In the genomic region with DNA sequence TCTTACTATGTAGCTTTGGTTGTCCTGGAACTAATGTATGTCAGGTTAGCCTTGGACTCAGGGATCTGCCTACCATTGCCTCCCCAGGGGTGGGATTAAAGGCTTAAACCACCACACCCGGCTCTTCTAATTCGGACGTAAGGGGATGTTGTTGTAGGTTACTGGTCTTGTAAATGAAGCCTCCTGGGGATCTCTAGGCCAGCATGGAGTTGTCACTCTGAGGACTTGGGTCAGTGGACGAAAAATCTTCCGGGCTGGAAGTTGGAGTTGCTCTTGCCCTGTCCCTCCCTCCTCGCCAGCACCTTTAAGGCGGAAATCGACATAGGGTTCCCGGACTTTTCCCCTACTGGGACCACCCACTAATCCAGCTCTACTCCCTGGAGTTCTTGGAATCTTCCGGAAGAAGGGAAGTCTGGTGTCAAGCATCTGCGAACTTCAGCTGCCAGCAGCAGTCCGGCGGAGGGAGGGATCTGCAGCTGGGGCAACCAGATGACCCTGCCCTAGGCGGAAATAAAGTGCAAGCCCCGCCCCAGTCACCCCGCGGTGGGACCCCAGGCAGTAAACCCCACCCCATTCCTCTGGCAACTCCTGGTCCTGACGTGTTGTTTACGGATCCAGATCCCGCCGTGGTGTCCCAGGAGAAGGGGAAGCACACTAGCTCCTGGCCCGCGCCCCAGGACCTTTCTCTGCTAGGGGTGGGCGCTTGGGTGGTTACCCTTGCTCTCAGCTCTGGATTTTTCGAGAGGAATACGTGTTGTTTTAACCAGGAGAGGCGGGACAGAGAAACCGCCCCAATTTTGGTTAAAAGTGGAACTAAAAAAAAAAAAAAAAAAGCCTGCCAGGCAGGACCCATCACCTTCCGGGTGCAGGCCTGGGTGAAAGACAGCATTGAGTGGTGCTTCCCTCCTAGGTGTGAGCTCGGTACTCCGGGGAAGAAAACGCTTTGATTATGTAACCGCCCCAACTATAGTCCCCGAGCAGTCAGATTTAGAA, we compare ENCODE assay signal across 8 mouse cellular contexts. TPM values are rescaled to one million over a fixed set of nuclear protein-coding genes. Genes with fewer than 3 reads are reported as not detected.
DNase-seq lines count a peak whose midpoint lies in the region; ATAC-seq and TF ChIP-seq lines count a peak whose summit lies in the region.

No protein-coding gene starts in this region.

- peak overlapping the region; percentile 80 for H3K4me2 ChIP-seq in forebrain, embryonic 11.5 days (ENCODE audit: low read depth, low read length, severe bottlenecking)
- H3K4me2 ChIP-seq in heart, postnatal 0 days (ENCODE audit: low read depth, low read length): peak overlapping the region; percentile 68
- peak overlapping the region; percentile 67 for H3K4me2 ChIP-seq in neural tube, embryonic 13.5 days

- no peaks in the 10 kb centered on the region for H3K27me3 ChIP-seq in forebrain, embryonic 11.5 days (ENCODE audit: control insufficient read depth, insufficient read depth, low read length)
- H3K27me3 ChIP-seq in heart, postnatal 0 days (ENCODE audit: control insufficient read depth, insufficient read depth, low read length): no peaks in the 10 kb centered on the region
- H3K27me3 ChIP-seq in neural tube, embryonic 13.5 days: no peaks in the 10 kb centered on the region

- H3K27ac ChIP-seq in forebrain, embryonic 11.5 days (ENCODE audit: low read depth, low read length): no peak overlapping the region
- H3K27ac ChIP-seq in heart, postnatal 0 days (ENCODE audit: low read depth): peak overlapping the region; percentile 96
- H3K27ac ChIP-seq in neural tube, embryonic 13.5 days (replicated peaks): peak overlapping the region; percentile 62

- TF ChIP-seq EP300 in heart, postnatal 0 days (IDR thresholded peaks at IDR 0.05; ENCODE audit: low read depth): peak; percentile 48; the same call in 1 of the 2 replicates

- no peaks in the 10 kb centered on the region for H3K36me3 ChIP-seq in forebrain, embryonic 11.5 days (ENCODE audit: control insufficient read depth, insufficient read depth, low read length)
- H3K36me3 ChIP-seq in heart, postnatal 0 days (replicated peaks; ENCODE audit: control insufficient read depth, insufficient read depth, low read length): no peaks in the 10 kb centered on the region
- no peaks in the 10 kb centered on the region for H3K36me3 ChIP-seq in neural tube, embryonic 13.5 days

- peaks cover 2% of the 10 kb centered on the region for H3K4me1 ChIP-seq in forebrain, embryonic 11.5 days (replicated peaks; ENCODE audit: control insufficient read depth, insufficient read depth, low read length)
- H3K4me1 ChIP-seq in heart, postnatal 0 days (ENCODE audit: control insufficient read depth, insufficient read depth): peaks cover 10% of the 10 kb centered on the region
- H3K4me1 ChIP-seq in neural tube, embryonic 13.5 days (replicated peaks): peaks cover 18% of the 10 kb centered on the region

- peak overlapping the region; percentile 37 for H3K4me3 ChIP-seq in forebrain, embryonic 11.5 days (ENCODE audit: low read depth, low read length)
- peak overlapping the region; percentile 50 for H3K4me3 ChIP-seq in heart, postnatal 0 days (ENCODE audit: low read depth, low read length)
- peak overlapping the region; percentile 37 for H3K4me3 ChIP-seq in neural tube, embryonic 13.5 days

- ATAC-seq in forebrain, embryonic 11.5 days (replicated peaks; ENCODE audit: low FRiP score): peak; percentile 69
- ATAC-seq in heart, postnatal 0 days (ENCODE audit: insufficient read depth, low read depth): peak; percentile 91
- ATAC-seq in neural tube, embryonic 13.5 days (ENCODE audit: low read depth): peak; percentile 67; the same call in 1 of the 2 replicates

- H3K9ac ChIP-seq in forebrain, embryonic 11.5 days (ENCODE audit: low read length): peak overlapping the region; percentile 69
- peak overlapping the region; percentile 62 for H3K9ac ChIP-seq in heart, postnatal 0 days (replicated peaks; ENCODE audit: low read depth, low read length)
- H3K9ac ChIP-seq in neural tube, embryonic 13.5 days: peak overlapping the region; percentile 64

- peak; percentile 74 for DNase-seq in CD4-positive helper T cell, adult 2 months (ENCODE audit: low read depth, low spot score)
- DNase-seq in brain, adult 2 months (ENCODE audit: low read depth, low spot score): peak; percentile 66
- DNase-seq in forebrain, embryonic 11.5 days (ENCODE audit: low spot score): peak; percentile 82
- peak; percentile 90 for DNase-seq in heart, postnatal 0 days (ENCODE audit: low spot score)
- DNase-seq in kidney, postnatal 36 days: peak; percentile 96 to 97
- DNase-seq in lung, adult 18-20 months: peak; percentile 97 to 98
- DNase-seq in testis, postnatal 10 days (ENCODE audit: low spot score): peak; percentile 91

- H3K9me3 ChIP-seq in forebrain, embryonic 11.5 days (ENCODE audit: control insufficient read depth, low read length): no peaks in the 10 kb centered on the region
- H3K9me3 ChIP-seq in heart, postnatal 0 days (replicated peaks; ENCODE audit: control insufficient read depth, low read length): no peaks in the 10 kb centered on the region
- no peaks in the 10 kb centered on the region for H3K9me3 ChIP-seq in neural tube, embryonic 13.5 days

- 3% methylated on average over 34 of the region's 34 CpGs for WGBS in forebrain, embryonic 11.5 days
- WGBS in heart, postnatal 0 days: 1% methylated on average over 34 of the region's 34 CpGs
- WGBS in neural tube, embryonic 13.5 days: 5% methylated on average over 34 of the region's 34 CpGs

- no peak for TF ChIP-seq CTCF in heart, postnatal 0 days (IDR thresholded peaks at IDR 0.05; ENCODE audit: low read depth)

RNA-seq across cellular contexts. Expression of a gene that starts 6.4 kb away (rescaled TPM):
- 12.2 and 12.5 TPM in 2 replicates for polyA plus RNA-seq in forebrain, embryonic 11.5 days (2014; fragmentation: Nextera tagmentation; extraction: Ambion mirVana)
- 32.1 and 32.6 TPM in 2 replicates for total RNA-seq in heart, postnatal 0 days (2014; rRNA removed; ENCODE audit: low replicate concordance)
- polyA plus RNA-seq in heart, postnatal 0 days (2015; fragmentation: Nextera tagmentation; extraction: Ambion mirVana): 3.0 and 3.1 TPM in 2 replicates
- polyA plus RNA-seq in neural tube, embryonic 13.5 days (2015; fragmentation: Nextera tagmentation; extraction: Ambion mirVana): 4.3 and 6.0 TPM in 2 replicates

RNA-seq across cellular contexts. Expression of a gene that starts 32.5 kb away (rescaled TPM):
- polyA plus RNA-seq in forebrain, embryonic 11.5 days (2014; fragmentation: Nextera tagmentation; extraction: Ambion mirVana): 0.20 and 0.52 TPM in 2 replicates
- total RNA-seq in heart, postnatal 0 days (2014; rRNA removed; ENCODE audit: low replicate concordance): not detected in 2 replicates
- polyA plus RNA-seq in heart, postnatal 0 days (2015; fragmentation: Nextera tagmentation; extraction: Ambion mirVana): not detected in 2 replicates
- 0.47 and 0.69 TPM in 2 replicates for polyA plus RNA-seq in neural tube, embryonic 13.5 days (2015; fragmentation: Nextera tagmentation; extraction: Ambion mirVana)

RNA-seq across cellular contexts. Expression of a gene that starts 45.6 kb away (rescaled TPM):
- 1.0 TPM in 1 of 2 replicates, not detected in the other for polyA plus RNA-seq in forebrain, embryonic 11.5 days (2014; fragmentation: Nextera tagmentation; extraction: Ambion mirVana)
- 0.19 and 0.81 TPM in 2 replicates for total RNA-seq in heart, postnatal 0 days (2014; rRNA removed; ENCODE audit: low replicate concordance)
- polyA plus RNA-seq in heart, postnatal 0 days (2015; fragmentation: Nextera tagmentation; extraction: Ambion mirVana): 0.75 and 1.9 TPM in 2 replicates
- 0.13 and 0.76 TPM in 2 replicates for polyA plus RNA-seq in neural tube, embryonic 13.5 days (2015; fragmentation: Nextera tagmentation; extraction: Ambion mirVana)

RNA-seq across cellular contexts. Expression of a gene that starts 49.0 kb away (rescaled TPM):
- 103 and 114 TPM in 2 replicates for polyA plus RNA-seq in forebrain, embryonic 11.5 days (2014; fragmentation: Nextera tagmentation; extraction: Ambion mirVana)
- 25.9 and 59.6 TPM in 2 replicates for total RNA-seq in heart, postnatal 0 days (2014; rRNA removed; ENCODE audit: low replicate concordance)
- polyA plus RNA-seq in heart, postnatal 0 days (2015; fragmentation: Nextera tagmentation; extraction: Ambion mirVana): 18.8 and 20.4 TPM in 2 replicates
- 31.3 and 36.8 TPM in 2 replicates for polyA plus RNA-seq in neural tube, embryonic 13.5 days (2015; fragmentation: Nextera tagmentation; extraction: Ambion mirVana)

RNA-seq across cellular contexts. Expression of a gene that starts 59.3 kb away (rescaled TPM):
- polyA plus RNA-seq in forebrain, embryonic 11.5 days (2014; fragmentation: Nextera tagmentation; extraction: Ambion mirVana): 87.9 and 97.2 TPM in 2 replicates
- 16.8 and 25.7 TPM in 2 replicates for total RNA-seq in heart, postnatal 0 days (2014; rRNA removed; ENCODE audit: low replicate concordance)
- polyA plus RNA-seq in heart, postnatal 0 days (2015; fragmentation: Nextera tagmentation; extraction: Ambion mirVana): 71.4 and 73.4 TPM in 2 replicates
- 88.7 and 100.0 TPM in 2 replicates for polyA plus RNA-seq in neural tube, embryonic 13.5 days (2015; fragmentation: Nextera tagmentation; extraction: Ambion mirVana)
